Mouse (Mus musculus) hindbrain, embryonic 12.5 days (tissue): ENCODE measurements around the gene Fmn2. TPM values are rescaled to one million over a fixed set of nuclear protein-coding genes. Genes with fewer than 3 reads are reported as not detected.

ENCODE experiments used
- polyA plus RNA-seq: library from polyadenylated mRNA; unstranded; fragments of >200 nt; fragmentation: Nextera tagmentation; extraction: Ambion mirVana; gene quantifications from 2 replicates; pipeline ENCODE4 v1.2.1, GENCODE M21; 2016

The Fmn2 gene
- polyA plus RNA-seq, 1 experiment from 2014 or later, result 7.2 TPM

Other genes with a start within 250 kb of the Fmn2 start
- gene Olfr419, start 249.8 kb upstream of the Fmn2 start, polyA plus RNA-seq, result not detected in 2 replicates
- gene Mptx1, start 171.3 kb upstream of the Fmn2 start, polyA plus RNA-seq, result not detected in 2 replicates
- gene Olfr417, start 136.7 kb upstream of the Fmn2 start, polyA plus RNA-seq, result not detected in 2 replicates
- gene Olfr248, start 110.8 kb upstream of the Fmn2 start, polyA plus RNA-seq, result not detected in 2 replicates
- not detected in 2 replicates for gene Olfr414, start 77.8 kb upstream of the Fmn2 start, polyA plus RNA-seq
- gene Olfr220, start 59.7 kb upstream of the Fmn2 start, polyA plus RNA-seq, result not detected in 2 replicates